Mouse (Mus musculus) v-Abl transformed pro-B cells (cell line): ENCODE measurements around the gene Ipo7.

ENCODE experiments used
- in situ Hi-C, 2 experiments: fragments of 400-800 bp; cut with MboI; formaldehyde crosslinking; loops; one replicate each; pipeline ENCODE4 v1.15.1; 2025; ENCODE audit not compliant: unreplicated experiment in 2 of 2

Gene Ipo7

DNA sequence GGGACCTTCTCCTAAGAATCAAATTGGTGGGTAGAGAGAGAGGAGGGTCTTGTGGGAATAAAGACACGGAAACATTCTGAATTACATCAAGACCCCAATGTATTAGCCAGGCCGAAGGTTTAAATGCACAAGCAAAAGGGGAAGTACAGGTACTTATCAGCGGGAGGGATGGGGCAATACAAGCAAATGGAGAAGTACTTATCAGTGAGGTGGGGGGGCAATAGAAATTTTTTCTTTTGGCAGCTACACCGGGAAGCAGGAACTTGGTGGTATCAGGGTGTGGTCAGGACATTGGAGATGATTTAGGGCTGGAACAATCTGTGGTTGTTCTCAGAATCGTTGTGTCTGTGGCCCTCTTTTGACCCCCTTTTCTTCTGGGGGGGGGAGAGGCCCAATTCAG lies 3.8 kb upstream of the Ipo7 start:
- in situ Hi-C loops: no loop called here

DNA sequence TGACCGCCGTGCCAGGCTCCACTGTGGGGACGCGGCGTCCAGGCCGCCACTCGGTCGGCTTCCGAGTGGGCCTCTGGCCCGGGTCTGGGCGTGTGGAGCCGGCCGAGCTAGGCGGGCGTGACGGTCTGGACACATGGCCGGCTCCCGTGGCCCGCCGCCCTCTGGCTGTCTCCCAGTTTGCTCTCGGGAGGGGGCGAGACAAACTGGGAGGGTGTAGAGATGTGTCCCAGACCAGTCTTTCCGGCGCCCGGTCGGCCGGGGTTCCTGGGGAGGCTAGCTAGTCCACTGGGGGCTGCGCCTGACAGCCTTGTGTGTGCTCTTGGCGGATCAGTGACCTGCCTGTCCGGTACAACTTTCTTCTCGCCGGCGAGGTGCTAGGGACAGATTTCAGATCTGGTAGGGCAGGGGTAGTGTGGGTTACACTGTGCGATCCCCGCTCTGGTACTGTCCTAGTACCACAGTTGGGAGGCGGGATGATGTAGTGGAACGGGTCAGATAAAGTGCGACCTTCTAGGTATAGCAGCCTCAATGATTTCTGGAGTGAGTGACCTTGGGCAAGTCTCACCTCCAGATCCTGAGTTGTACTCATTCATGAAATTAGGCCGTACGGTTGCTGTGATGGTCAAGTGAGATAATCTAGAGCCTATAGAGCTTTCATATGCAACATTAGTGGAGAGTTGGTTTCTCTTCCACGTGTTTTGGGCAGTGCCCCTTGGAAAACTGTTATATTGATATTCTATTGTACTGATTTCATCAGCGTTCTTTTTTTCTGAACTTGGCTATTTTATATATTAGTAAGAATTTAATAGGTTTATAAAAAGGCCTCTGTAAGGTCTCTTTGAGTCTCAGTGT lies 783 bp downstream of the Ipo7 start:
- in situ Hi-C loops: no loop called here

DNA sequence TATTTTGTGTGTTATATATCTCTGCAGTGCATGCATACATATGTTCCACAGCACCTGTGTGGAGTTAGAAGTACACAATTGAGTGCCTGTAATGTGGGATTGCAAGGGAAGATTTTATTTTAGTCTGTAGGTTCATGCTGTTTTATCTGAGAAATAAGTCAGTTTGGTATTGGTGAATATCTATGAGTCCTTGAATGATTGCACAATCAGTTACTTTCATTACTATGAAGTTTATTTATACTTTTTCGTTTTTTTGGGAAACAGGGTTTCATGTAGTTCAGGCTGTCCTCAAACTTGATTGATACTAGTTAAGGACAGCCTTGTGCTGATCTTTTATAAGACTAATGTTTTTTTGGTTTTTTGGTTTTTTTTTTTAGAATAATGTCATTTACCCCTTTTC lies 5.5 kb downstream of the Ipo7 start:
- in situ Hi-C loops: no loop called here

DNA sequence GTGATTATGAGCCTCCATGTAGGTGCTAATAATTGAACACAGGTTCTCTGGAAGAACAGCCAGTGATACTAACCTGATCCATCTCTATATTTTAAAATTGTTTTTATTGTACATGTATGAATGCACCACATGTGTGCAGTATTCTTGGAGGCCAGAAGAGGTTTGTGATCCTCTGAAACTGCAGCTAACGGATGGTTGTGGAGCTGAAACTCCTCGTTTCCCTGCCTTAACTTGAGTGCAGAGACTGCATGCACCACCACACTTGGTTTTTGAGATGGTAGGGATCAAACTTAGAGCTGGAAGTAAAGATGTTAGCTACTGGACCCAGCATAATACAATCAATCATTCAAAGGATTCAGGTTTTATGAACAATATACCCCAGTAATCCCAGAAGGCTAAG lies 8.5 kb downstream of the Ipo7 start:
- in situ Hi-C loops: no loop called here

DNA sequence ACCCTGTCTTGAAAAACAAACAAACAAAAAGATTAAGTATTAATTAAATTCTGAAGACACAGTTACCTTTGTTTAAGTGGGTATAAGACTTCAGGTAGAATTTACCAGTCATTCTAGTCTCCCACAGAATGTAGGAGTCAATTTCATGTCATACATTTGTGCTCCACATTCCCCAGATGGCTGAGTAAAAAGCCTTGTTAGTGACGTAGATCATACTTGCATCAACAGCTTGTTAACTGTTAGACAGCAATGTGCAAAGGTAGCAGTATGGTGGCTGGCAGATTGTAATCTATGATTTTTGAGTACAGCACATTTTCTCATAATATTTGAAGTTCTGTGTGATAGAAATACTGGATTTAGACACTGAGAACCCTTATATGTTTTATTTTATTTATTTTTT lies 10.8 kb downstream of the Ipo7 start:
- in situ Hi-C loops: no loop called here

DNA sequence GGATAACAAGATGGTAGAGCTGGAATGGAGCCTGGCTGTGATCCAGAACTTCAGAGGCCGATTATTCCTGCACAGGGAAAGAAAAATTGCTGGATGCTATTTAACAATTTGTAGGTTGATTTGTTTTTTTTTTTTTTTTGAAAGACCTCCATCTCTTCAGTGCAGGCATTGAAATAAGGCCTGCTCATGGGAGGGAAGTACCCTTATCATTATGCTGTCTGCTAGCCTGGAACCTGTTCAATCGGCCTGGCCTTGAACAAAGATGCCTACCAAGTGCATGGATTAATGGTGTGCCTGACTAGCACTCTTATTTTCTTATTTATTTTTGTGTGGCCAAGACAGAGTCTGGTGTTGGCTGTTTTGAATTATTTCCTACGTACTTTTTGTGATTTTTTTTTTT lies 12.3 kb downstream of the Ipo7 start:
- in situ Hi-C loops: no loop called here

DNA sequence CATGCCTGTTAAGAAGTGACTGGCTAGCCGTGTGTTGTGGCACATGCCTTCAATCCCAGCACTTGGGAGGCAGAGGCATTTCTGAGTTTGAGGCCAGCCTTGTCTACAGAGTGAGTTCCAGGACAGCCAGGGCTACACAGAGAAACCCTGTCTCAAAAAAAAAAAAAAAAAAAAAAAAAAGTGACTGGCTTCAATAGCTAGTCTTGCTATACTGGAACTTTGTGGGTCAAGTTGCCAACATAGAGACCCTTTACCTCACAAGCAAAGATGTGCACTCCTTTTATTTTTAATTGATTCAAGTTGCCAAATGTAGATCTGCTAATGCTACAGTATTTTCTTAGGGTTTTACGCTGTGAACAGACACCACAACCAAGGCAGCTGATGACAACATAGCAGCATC lies 39.6 kb downstream of the Ipo7 start:
- in situ Hi-C loops: loop anchor here in 1 of 2 experiments (5.0 to 25.0 kb wide), 2 partner anchors 70 to 545 kb away; partner anchors contain the start of genes Rpl27a, Tmem41b and Trim66

DNA sequence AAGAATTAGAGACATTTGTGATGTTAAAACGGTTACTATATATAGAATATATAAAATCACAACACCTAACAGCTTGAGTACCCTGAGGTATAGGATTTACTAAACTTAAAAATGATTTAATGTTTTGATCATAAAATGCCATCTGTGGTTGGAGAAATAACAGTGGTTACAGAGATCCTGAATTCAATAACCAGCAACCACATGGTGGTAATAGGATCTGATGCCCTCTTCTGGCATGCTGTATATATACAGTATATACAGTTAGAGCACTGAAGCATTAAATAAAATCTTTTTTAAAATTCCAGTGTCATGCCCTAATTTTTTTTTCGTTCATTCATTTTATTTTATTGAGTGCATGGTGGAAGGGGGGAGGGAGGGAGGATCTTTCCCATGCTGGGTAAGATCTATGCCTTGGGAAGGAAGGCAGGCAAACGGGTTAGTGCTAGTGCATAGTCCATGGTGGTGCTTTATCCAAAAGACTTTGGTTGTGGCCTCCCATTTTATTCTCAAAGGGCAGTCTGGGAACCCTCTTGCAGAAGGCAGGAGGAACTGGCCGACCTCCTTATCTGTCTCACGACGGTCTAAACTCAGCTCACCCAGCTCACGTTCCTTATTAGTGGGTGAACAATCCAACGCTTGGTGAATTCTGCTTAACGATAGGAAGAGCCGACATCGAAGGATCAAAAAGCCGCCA lies 41.2 kb downstream of the Ipo7 start:
- in situ Hi-C loops: loop anchor here in 1 of 2 experiments (5.0 to 25.0 kb wide), 2 partner anchors 72 to 547 kb away; partner anchors contain the start of genes Rpl27a, Tmem41b and Trim66

DNA sequence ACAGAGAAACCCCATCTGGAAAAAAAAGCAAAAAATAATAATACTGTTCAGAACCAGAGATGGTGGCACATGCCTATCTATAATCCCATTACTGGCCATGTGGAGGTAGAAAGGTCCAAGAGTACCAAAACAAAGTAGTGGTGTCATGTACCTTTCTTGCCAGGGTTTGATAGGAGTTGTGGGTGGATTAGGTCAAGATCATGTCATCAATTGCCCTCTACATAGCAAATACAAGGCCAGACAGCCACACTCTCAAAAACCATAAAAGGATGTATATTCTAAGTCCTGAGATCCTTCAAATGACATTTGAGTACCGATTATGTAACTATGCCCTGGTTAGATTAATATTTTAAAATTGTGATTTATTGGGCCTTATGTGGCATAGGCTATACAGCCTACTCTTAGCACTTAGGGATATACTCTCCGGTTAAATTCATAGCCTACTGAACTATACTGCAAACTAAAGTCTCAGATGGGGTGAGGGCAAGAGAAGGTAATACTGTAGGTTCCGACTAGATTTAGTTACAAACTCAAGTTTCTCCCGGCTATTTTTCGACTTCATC lies 42.1 kb downstream of the Ipo7 start:
- in situ Hi-C loops: loop anchor here in 1 of 2 experiments (5.0 to 25.0 kb wide), 2 partner anchors 197 to 548 kb away; partner anchors contain the start of genes Rpl27a and Trim66

DNA sequence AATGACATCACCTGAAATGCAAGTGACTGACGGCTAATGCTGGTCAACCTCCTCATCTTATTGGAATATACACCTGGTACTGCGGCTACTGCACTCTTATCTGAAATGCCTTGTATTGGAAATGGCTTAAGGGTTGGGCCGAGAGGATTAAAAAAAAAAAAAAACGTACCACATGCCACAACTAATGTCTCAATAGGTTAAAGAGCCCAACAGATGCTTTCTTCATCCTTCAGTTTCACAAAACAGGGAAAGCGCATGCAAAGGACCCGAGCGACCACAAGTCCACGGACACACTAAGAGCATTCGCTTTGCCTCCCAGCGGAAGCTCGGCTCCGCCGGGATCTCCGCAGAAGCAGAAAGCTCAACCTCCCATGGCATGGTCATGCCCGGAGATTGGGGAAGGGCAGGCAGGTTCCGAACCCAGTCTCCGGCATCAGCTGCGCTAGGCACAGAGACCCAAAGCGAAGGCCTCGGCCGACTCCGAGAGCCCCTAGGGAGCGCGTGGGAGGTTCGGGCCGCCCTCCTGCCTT lies 42.7 kb downstream of the Ipo7 start:
- in situ Hi-C loops: loop anchor here in 1 of 2 experiments (5.0 to 25.0 kb wide), 2 partner anchors 197 to 548 kb away; partner anchors contain the start of genes Rpl27a and Trim66

DNA sequence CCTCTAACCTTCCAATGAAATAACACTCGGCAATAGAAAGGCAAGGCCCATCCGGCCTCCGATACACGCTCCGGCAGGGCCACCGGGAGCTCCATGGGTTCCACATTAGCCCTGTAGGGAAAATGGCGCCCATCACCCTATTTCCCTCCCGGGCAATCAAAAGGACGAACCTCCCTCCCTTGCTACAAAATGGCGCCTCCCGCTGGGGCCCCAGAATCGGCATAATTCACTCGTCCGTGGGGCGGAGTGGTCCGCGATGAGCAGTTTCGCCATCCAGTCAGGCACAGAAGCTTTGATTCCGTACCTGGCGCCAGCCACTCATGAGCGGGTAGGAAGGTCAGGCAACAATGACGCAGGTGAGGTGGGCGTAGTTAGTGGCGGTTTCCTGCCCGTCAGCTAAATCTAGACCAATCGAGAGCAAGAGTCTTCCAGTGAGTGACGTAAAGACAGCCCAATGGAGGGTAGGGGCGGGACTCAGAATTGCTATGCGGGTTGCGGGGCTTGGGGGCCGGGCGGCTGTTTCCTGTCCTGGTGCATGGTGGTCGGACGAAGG lies 43.2 kb downstream of the Ipo7 start, which contains the start of gene Zfp143:
Gene Zfp143 (plus strand): TSS at position 19 of the 553 bp plus-strand sequence.
- in situ Hi-C loops: loop anchor here in 1 of 2 experiments (5.0 to 25.0 kb wide), 2 partner anchors 196 to 549 kb away; partner anchors contain the start of genes Rpl27a and Trim66

DNA sequence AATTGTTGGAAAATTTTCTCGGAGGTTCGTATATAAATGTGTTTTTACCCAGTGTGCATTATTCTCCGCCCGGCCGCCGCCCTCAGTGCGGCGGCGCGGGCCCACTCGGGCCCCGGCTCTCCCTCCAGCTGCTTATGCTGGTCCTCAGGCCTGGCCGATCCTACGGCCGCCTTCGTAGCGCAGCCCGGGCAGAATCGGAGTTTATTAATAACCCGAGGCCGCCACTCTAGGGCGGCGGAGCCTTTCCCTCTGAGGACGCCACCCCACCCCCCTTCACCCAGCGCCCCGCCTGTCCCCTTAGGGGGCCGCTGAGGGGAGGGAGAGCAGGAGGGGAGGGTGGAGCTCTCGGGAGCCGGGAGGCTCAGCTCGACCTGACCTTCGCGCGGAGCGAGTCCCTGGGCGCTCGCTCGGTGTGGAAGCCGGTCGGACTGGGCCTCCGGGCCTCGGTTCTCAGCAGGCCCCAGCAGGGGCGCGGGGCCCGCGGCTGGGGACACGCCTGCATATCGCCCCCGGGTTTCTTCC lies 43.7 kb downstream of the Ipo7 start:
- in situ Hi-C loops: loop anchor here in 1 of 2 experiments (5.0 to 25.0 kb wide), 2 partner anchors 195 to 550 kb away; partner anchors contain the start of genes Rpl27a and Trim66

DNA sequence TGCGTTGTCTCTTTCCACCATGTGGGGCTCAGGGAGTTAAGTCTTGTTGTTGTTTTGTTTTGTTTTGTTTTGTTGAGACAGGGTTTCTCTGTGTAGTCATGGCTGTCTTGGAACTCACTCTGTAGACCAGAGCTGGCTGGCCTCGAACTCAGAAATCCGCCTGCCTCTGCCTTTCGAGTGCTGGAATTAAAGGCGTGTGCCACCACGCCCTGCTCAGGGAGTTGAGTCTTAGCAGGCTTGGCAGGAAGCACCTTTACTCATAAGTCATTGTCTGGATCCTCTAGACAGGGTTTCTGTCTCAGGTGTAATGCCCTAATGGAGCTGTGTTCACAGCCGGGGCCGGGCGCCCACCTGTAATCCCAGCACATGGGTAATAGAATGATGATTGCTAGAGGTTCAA lies 45.7 kb downstream of the Ipo7 start:
- in situ Hi-C loops: loop anchor here in 1 of 2 experiments (5.0 to 25.0 kb wide), 2 partner anchors 194 to 551 kb away; partner anchors contain the start of genes Rpl27a and Trim66

DNA sequence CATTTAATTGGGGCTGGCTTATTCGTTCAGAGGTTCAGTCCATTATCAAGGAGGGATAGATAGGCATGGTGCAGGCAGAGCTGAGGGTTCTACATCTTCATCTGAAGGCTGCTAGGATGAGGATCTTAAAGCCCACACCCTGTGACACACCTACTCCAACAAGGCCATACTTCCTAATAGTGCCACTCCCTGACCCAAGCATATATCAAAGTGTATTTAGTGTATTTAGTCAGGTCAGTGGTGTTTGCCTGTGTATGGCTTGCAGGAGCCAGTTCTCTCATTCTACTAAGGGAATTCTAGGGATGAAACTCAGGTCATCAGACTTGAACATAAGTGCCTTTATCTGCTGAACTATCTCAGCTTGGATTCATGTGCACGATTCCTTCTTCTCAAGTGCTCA lies 51.0 kb downstream of the Ipo7 start:
- in situ Hi-C loops: loop anchor here in 1 of 2 experiments (25.0 kb wide), 1 partner anchor 557 kb away; the partner anchor contains the start of genes Rpl27a and Trim66

DNA sequence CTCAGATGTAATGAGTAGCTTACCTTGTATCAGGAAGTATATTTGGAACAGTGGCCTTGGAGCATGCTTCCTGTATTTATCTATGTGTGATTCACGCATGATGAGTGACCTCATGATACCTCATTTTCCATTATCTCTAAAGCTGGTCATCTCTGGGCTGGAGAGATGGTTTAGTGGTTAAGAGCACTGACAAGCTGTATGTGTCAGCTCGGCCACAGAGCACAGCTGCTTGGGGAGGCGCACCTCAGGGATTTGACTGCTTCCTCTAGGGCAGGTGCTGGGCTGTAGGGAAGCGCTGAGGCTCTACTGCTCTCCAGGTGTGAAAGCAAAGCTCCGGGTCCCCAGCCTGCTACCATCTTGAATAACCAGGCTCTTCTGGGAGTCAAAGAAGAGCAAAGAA lies 60.1 kb downstream of the Ipo7 start:
- in situ Hi-C loops: no loop called here

DNA sequence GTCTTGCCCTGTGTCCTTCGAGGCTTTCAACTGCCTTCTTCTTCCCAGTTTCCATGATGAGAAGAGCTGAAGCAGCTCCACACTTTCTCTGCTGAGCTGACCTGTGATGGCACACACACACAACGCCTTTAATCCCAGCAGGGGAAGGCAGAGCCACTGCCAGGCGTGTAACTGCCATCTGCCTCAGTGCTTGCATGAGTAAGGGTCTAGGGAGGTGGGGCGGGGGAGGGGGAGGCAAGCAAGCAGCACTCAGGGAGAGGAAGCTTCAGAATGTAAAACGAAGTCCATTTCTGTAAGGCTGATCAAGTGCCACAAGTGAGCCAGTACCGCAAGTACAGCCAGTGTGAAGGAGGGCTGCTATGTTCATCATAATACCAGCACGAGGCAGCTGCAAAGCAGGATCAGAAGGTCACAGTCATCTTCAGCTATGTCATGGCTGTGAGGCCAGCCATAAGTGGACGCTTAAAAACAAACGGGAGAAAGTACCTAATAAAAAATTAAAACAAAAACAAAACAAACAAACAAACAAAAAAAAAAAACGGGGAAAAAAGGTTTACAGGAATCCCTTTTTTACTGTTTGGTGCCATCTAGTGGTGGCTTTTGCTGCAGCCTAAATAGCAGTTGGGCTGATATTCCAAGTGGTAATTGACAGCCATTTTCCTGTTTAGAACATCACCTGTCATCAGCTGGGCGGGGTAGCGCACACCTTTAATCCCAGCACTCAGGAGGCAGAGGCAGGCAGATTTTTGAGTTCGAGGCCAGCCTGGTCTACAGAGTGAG lies 65.5 kb downstream of the Ipo7 start:
- in situ Hi-C loops: loop anchor here (5.0 to 10.0 kb wide), 4 partner anchors 79 to 379 kb away; partner anchors contain the start of genes Akip1 (in 1 of the 2), St5 (in 1 of the 2) and Tmem41b (in 1 of the 2)

DNA sequence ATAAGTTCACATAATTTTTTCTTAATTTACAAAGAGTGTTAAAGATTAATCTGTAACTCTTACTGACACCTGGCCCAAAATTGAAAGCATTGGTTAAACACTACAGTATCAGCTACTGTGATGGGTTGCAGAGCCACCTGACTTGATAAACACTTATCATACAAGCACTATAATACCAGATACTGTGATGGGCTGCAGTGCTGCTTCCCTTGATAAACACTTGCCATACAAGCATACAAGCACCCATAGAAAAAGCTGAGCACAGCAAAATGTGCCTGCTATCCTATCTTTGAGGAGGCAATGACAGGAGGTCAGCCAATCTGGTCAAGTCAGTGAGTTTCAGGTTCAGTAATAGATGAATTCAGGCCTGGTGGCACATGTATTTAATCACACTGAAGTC lies 67.1 kb downstream of the Ipo7 start:
- in situ Hi-C loops: loop anchor here in 1 of 2 experiments (5.0 to 10.0 kb wide), 3 partner anchors 110 to 380 kb away; partner anchors contain the start of genes Akip1 and St5

DNA sequence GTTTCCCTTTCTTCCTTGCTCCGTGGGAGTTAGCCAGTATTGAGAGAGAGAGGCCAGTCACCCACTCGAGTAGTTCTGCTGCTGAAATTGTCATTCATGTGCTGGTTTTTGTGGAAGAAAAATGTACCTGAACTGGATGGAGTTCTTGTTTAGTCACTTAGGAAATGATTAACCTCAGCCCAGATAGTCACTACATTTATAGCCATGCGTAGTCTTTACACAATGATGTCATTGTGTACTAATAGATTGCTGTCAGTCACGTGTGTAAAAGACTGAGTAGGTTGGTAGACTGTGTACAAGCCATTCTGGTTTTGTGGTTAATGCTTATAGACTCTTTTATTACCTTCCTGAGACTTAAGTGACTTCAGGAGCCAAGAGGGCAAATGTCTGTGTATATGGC lies 69.8 kb downstream of the Ipo7 start:
- in situ Hi-C loops: loop anchor here in 1 of 2 experiments (5.0 to 10.0 kb wide), 3 partner anchors 113 to 383 kb away; partner anchors contain the start of genes Akip1 and St5

DNA sequence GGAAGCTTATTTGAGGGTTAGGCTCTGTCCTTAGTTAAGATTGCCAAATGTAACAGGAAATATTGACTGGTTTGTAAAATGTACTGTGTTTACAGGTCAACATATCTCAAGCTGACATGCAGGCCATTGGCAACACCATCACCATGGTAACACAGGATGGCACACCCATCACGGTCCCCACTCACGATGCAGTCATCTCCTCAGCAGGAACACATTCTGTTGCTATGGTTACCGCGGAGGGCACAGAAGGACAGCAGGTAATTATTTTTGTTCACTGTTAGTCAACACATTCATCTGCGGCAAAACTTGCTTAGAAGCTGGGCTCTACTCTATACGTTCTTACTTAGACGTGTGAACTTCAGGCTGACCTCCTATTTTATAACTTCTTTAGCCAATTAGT lies 73.6 kb downstream of the Ipo7 start:
- in situ Hi-C loops: no loop called here
